ENCODE assay signal across 10 mouse cellular contexts in the genomic region with DNA sequence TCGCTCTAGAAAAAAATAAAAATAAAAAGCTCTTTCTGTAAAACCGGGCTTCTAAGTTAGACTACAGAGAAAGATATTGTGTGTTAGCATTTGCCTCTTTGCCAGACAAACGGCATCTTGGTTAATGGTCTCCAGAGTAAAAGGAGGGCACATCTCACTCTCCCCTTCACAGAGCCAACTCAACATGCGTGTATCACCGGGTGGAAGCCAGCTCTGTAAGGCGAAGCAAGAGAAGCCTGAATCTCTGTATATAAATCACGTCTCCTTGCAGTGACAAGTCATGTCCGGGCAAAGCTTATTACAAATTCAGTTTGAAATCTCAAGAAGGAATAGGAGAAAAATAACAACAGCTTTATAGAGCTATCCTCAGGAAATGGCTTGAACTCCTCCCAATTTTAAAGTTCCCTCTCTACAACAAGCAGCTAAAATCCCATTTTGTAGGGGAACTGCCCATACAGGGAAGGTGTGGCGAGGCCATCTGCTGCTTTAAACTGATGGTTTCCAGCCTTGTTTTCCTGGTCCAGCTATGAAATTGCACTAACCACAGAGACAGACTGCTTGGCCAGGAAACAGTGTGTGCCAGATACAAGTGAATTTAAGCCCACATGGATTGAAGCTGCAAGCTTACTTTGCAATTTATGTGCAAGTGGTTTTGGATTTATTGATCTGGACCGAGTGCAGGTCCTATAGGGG.
DNase-seq lines count a peak whose midpoint lies in the region; ATAC-seq lines count a peak whose summit lies in the region.
"Had no signal": no experiment of that assay in that cellular context is flagged by ENCODE, and none has a peak within 500 bp of the region (broad histone marks: within the 10 kb centered on the region; RNA-seq: fewer than 3 reads in every experiment).

No protein-coding gene starts in this region.

- peak overlapping the region; percentile 56; the same call in 1 of the 2 replicates for H3K27ac ChIP-seq in hindbrain, embryonic 15.5 days (replicated peaks)
- no peak overlapping the region for H3K27ac ChIP-seq in hindbrain, embryonic 11.5 days (ENCODE audit: low read depth, low read length)
- peak overlapping the region; percentile 39 for H3K27ac ChIP-seq in limb, embryonic 15.5 days
- no peak overlapping the region for H3K27ac ChIP-seq in heart, embryonic 10.5 days

- DNase-seq in hindbrain, embryonic 11.5 days (ENCODE audit: low spot score) = no peak
- DNase-seq in cerebellum, adult 11-12 months = peak; percentile 78
- peak; percentile 80 to 84 for DNase-seq in cerebellum, postnatal 10 days
- DNase-seq in heart, adult 8-10 months (ENCODE audit: low spot score) = no peak
- DNase-seq in heart, embryonic 10.5 days (ENCODE audit: low spot score) = no peak
- no peak for DNase-seq in gastrocnemius, postnatal 4 days (ENCODE audit: low spot score in 2 of 2)
- DNase-seq: kidney, adult 8-10 months; liver, postnatal 0 days had no signal

- ATAC-seq in hindbrain, embryonic 15.5 days (ENCODE audit: low FRiP score, low read depth) = 0 out of 2 replicates have a peak, but pooled peaks have one; percentile 39
- ATAC-seq in hindbrain, embryonic 11.5 days (ENCODE audit: low FRiP score) = no peak
- ATAC-seq in limb, embryonic 15.5 days (ENCODE audit: insufficient number of reproducible peaks, low FRiP score, low TSS enrichment, low read depth) = peak; percentile 74
- ATAC-seq: liver, postnatal 0 days had no signal

- H3K4me1 ChIP-seq in hindbrain, embryonic 15.5 days (replicated peaks) = peaks cover 16% of the 10 kb centered on the region
- H3K4me1 ChIP-seq in hindbrain, embryonic 11.5 days (replicated peaks; ENCODE audit: control insufficient read depth, insufficient read depth, low read length) = no peaks in the 10 kb centered on the region
- peaks cover 15% of the 10 kb centered on the region for H3K4me1 ChIP-seq in limb, embryonic 15.5 days
- H3K4me1 ChIP-seq in heart, embryonic 10.5 days = no peaks in the 10 kb centered on the region

- 58% methylated on average over 10 of the region's 10 CpGs for WGBS in hindbrain, embryonic 15.5 days
- 86% methylated on average over 10 of the region's 10 CpGs for WGBS in hindbrain, embryonic 11.5 days
- WGBS in limb, embryonic 15.5 days = 38% methylated on average over 10 of the region's 10 CpGs
- 85% methylated on average over 10 of the region's 10 CpGs for WGBS in heart, embryonic 10.5 days

- no peaks in the 10 kb centered on the region for H3K27me3 ChIP-seq in hindbrain, embryonic 15.5 days
- H3K27me3 ChIP-seq in hindbrain, embryonic 11.5 days (ENCODE audit: control insufficient read depth, insufficient read depth, low read length) = no peaks in the 10 kb centered on the region
- H3K27me3 ChIP-seq in limb, embryonic 15.5 days = no peaks in the 10 kb centered on the region
- H3K27me3 ChIP-seq in heart, embryonic 10.5 days (ENCODE audit: insufficient read depth, poor library complexity, severe bottlenecking) = no peaks in the 10 kb centered on the region

- H3K9ac ChIP-seq in hindbrain, embryonic 15.5 days = no peak overlapping the region
- H3K9ac ChIP-seq in hindbrain, embryonic 11.5 days (ENCODE audit: low read depth, low read length) = no peak overlapping the region
- no peak overlapping the region for H3K9ac ChIP-seq in limb, embryonic 15.5 days
- H3K9ac ChIP-seq: liver, postnatal 0 days had no signal

- no peaks in the 10 kb centered on the region for H3K36me3 ChIP-seq in hindbrain, embryonic 15.5 days
- H3K36me3 ChIP-seq in hindbrain, embryonic 11.5 days (ENCODE audit: control insufficient read depth, insufficient read depth, low read length) = no peaks in the 10 kb centered on the region
- no peaks in the 10 kb centered on the region for H3K36me3 ChIP-seq in limb, embryonic 15.5 days
- no peaks in the 10 kb centered on the region for H3K36me3 ChIP-seq in heart, embryonic 10.5 days

- H3K4me2 ChIP-seq in hindbrain, embryonic 15.5 days = no peak overlapping the region
- H3K4me2 ChIP-seq in hindbrain, embryonic 11.5 days (replicated peaks; ENCODE audit: low read depth, low read length) = no peak overlapping the region
- no peak overlapping the region for H3K4me2 ChIP-seq in limb, embryonic 15.5 days

- no peaks in the 10 kb centered on the region for H3K9me3 ChIP-seq in hindbrain, embryonic 15.5 days
- no peaks in the 10 kb centered on the region for H3K9me3 ChIP-seq in hindbrain, embryonic 11.5 days (ENCODE audit: control insufficient read depth, low read length)
- H3K9me3 ChIP-seq in limb, embryonic 15.5 days = no peaks in the 10 kb centered on the region
- H3K9me3 ChIP-seq in heart, embryonic 10.5 days = no peaks in the 10 kb centered on the region

- no peak overlapping the region for H3K4me3 ChIP-seq in hindbrain, embryonic 15.5 days
- H3K4me3 ChIP-seq in hindbrain, embryonic 11.5 days (ENCODE audit: low read depth, low read length) = no peak overlapping the region
- no peak overlapping the region for H3K4me3 ChIP-seq in limb, embryonic 15.5 days
- no peak overlapping the region for H3K4me3 ChIP-seq in heart, embryonic 10.5 days

Comparison
In these comparisons a context has a peak if more than half of its experiments do, and no peak if none do; other contexts are left out.
1. H3K27ac ChIP-seq: peak in hindbrain, embryonic 15.5 days (single experiment) and limb, embryonic 15.5 days (single experiment); none in hindbrain, embryonic 11.5 days (single experiment) and heart, embryonic 10.5 days (single experiment).
2. DNase-seq: peak in cerebellum, adult 11-12 months (single experiment) and cerebellum, postnatal 10 days (2 of 2); none in hindbrain, embryonic 11.5 days (single experiment), heart, adult 8-10 months (single experiment), heart, embryonic 10.5 days (single experiment) and gastrocnemius, postnatal 4 days (0 of 2).